Mouse (Mus musculus) embryo, embryonic 10 days (tissue): Measurements from ENCODE around the gene Stub1.

Source experiments
- DNase-seq: peaks from one replicate; pipeline ENCODE4 v3.0.0-alpha.2; 2015; ENCODE audit warnings: low spot score

Stub1 gene

DNA sequence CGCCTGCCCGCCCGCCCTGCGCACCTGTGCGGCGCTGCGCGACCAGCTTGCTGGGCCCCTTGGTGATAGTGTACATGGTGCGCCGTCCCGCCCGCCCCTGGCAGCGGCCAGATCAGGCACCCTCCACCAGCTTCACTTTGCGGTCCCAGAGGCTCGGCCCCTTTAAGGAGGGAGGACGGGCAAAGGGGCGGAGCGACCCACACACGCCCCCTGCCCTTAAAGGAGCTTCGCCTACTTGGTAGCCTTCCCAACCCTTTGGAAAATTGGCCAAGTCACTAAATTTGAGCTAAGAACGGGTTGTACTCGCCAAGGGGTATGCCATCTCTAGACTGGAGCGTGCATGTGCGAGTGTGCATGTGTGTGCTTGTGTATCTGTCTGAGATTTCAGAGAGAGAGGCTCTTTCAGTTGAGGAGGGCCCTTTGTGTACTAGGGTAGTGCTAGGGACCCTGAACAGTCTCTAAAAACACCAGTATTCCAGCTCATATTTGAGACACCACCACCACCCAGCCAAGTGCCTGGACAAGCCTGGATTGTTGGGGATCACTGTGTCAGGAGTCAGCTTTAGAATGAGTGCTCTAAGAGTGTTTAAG, 35.5 kb upstream of the Stub1 start, which contains the start of gene Mcrip2:
Gene Mcrip2 (minus strand): TSS at position 164 of the 591 bp plus-strand sequence.
- peak; percentile 91 for DNase-seq

DNA sequence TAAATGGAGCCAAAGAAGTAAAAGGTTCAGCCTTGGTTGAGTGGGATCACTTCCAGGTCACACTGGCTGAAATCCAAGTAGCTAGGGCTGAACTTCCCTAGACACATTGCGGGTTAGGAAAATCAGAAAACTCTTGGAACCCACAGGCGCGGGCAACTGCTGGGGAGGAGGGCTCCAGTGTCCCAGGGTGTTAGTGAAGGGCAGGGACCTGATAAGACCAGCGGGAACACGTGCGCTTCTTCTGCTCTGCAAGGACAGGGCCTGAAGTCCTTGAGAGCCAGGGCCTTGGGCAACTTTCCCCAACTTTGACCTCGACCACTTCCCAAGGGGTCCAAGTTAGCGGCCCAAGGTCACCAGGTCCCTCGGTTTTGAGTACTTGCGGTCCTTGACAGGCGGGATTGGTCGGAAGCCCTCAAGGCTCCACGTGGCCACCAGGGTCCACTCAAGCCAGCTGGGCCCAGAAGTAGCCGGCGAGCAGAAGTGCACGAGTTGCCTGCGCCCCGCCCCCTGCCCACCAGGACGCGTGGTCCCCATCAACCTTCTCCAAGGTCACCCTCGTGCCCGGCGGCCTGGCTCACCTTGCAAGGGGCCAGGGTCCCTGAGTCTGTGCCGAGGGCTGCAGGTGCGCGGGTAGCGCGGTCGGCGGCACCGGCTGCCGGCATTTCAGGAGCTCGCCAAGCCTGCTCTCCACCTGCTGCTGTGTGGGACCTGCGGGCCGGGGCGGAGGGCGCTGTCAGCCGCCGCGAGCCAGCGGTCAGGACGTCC, 34.8 kb upstream of the Stub1 start:
- peak; percentile 67 for DNase-seq

- DNase-seq: no peak
Measured at GRCm38 (mm10) chr17:25867509-25867835, 34.3 kb upstream of the Stub1 start.

DNA sequence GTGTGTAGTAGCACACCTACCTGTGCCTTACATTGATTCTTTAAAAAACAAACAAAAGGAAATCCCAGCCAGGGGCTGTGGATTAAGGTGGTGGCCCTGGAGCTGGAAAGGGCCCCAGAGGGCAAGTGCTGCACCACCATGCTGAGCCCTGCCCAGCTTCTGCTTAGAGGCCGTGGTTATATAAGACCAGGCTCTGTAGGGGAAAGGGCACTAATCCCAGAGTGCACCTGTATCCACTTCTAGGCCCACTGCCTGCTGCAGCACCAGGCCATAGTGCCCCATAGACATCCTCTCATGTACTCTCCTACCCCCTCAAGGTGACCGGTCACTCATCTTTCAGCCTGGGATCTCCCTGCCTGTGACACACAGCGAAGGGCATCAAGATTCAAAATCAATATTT, 33.0 kb upstream of the Stub1 start:
- DNase-seq: no peak

DNA sequence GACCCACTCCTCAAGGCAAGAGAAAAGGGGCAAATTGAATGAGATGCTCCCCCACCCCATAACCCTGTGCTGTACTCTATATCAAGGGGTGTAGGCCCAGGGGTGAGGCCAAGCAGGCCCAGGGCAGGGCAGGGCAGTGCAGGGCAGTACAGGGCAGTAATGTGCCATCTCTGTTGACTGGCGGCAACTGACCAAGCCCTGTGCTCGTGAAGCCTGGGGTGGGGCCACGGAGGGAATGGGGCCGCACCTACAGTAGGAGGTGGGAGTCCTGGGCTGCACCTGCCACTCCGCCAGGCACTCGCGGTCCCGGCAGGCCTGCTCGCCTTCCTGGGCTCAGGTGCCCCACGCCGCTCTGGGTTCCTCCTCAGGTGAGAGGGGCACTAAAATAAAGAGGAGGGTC, 32.1 kb upstream of the Stub1 start:
- no peak for DNase-seq

- DNase-seq: no peak
Measured at GRCm38 (mm10) chr17:25864311-25864710, 31.1 kb upstream of the Stub1 start.

DNA sequence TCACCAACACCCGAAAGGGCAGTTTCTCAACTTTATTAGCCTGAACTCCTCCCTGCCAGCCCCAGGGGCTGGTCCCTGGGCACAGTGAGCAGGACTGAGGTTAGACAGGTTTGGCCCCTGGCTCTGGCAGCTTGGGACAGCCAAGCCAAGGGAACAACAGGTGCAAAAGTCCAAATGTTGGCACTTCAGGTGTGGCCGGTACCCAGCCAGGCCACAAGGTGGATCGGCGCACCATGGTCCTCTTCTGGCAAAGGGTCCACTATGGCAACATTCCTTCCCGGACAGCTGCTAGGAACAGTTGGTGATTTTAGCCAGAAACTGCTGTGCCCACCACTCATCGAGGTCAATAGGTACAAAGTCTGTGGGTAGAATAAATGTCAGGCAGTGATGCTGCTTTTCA, 30.5 kb upstream of the Stub1 start:
- no peak for DNase-seq

DNA sequence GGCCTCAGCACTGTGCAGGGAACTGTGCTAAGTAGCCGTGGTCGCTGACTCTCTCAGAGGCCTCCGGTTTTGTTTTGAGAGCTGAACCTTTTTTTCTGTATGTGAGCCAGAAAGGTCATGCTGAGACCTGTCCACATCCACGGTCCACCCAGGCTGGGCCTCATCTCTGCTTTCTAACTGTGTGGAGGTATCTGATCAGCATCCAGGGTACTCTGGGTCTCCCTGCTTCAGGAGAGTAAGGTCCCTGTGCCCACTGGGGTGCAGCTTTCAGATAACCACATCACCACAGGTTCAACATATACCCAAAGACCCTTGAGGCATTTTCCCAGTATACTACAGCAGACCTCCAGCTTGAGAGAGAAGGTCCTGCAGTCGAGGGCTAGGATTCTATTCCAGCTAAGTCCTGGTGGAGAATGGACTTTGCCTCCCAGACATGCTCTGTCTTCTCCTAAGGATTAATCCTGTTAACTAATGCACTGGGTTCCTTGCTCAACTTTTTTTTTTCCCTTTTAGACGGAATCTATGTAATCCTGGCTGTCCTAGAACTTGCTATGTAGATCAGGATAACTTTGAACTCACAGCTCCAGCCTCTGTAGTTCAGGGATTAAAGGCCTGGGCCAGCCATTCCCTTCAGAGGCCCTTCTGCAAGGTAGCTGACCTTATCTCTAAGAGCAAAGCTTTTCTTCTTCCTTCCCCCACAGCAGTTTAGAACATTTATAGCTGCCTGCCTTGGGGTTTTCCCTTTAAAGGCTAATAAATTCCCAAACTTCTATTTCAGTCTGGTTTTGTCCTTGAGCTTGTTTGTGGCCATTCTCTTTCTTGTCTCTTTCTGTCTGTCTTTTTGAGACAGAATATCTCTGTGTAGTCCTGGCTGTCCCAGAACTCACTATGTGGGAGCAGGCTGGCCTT, 28.8 kb upstream of the Stub1 start:
- no peak for DNase-seq

DNA sequence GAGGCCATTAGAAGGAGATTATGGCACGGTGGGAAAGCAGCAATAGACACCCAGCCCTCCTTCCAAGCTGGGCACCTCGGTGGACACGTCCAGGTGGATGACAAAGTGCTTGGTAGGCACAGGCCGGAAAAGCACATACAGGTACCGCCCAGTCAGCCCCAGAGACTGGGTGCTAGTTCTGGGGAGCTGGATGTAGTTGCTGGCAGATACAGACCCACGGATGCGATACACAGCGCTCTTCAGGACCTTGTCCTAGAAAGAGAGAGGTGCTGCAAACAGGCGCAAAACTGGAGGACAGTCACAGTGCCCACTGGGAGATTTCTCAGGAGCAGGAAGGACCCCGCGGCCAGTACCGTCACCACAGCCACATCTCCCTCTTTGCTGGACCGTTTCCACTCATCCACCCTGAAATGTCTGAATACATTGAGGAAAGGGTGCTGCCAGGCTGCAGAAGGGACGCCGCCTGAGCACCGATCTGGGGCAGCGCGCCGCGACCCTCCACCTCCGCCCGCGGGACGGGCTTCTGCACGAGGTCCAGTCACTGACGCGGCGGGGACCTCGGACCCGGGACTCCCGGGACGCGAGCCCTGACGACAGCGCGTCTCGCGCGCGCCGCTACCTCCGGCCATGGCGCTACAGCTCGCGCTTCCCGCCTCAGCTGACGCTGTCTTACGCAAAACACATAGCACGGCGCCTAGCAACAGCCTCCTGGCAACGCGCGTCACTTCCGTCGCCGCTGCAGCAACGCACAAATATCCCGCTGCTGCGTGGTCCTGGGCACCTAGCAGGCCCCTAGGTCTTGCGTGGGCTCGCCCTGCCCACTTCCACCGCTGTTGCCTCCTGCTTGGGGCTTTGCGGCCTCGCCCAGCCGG, 27.9 kb upstream of the Stub1 start, which contains the start of gene Wdr90:
Gene Wdr90 (minus strand): TSS at position 670 of the 872 bp plus-strand sequence.
- DNase-seq: peak; percentile 99

- DNase-seq: no peak
Measured at GRCm38 (mm10) chr17:25860229-25860628, 27.0 kb upstream of the Stub1 start.

GRCm38 (mm10) chr17:25844396-25844901, 11.2 kb upstream of the Stub1 start, which contains the start of gene Rhot2:
Gene Rhot2, minus strand, starts transcription at chr17:25844851.
- peak; percentile 97 for DNase-seq

- no peak for DNase-seq
Measured at GRCm38 (mm10) chr17:25843636-25844395, 10.6 kb upstream of the Stub1 start.

DNA sequence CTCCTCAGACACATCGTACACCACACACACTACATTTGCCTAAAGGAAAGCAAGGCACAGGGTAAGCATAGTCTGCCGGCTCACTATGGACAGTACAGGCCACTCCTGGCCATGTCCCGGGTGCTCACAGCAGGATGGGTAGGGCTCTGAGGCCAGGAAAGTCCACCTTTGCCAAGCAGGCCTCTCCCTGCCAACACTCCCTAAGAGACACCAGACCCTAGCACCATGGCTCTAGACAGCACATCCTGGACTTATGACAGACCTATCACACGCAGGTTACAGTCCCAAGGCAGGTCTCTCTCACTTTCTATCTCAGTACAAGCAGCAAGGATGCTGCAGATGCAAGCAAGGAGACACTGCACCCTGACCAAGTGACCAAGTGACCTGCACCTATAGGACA, 9.9 kb upstream of the Stub1 start:
- no peak for DNase-seq

GRCm38 (mm10) chr17:25842509-25842908, 9.3 kb upstream of the Stub1 start:
- DNase-seq: no peak

GRCm38 (mm10) chr17:25841117-25841880, 8.1 kb upstream of the Stub1 start, which contains the start of gene Gm20683:
Gene Gm20683, minus strand, starts transcription at chr17:25841763.
- no peak for DNase-seq

- no peak for DNase-seq
Measured at GRCm38 (mm10) chr17:25840519-25840918, 7.3 kb upstream of the Stub1 start.

GRCm38 (mm10) chr17:25839455-25840235, 6.4 kb upstream of the Stub1 start:
- no peak for DNase-seq

DNA sequence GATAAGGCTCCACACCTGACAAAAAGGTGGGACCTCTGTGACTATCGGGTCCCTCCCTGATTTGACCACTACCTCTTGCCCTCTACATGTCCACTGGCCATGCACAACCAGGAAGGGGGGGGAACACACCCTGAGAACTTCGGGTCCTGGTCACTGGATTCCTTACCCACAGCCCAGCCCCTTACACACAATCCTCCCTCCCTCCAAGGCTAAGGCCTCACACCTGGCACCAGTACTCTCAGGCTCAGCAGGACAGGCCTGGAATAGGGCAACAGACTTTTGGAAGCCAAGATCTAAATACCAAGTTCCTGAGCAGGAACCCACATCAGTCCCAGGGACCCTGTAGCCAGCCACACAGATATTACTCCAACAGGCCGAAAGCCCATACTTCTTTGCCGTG, 5.7 kb upstream of the Stub1 start:
- no peak for DNase-seq

DNA sequence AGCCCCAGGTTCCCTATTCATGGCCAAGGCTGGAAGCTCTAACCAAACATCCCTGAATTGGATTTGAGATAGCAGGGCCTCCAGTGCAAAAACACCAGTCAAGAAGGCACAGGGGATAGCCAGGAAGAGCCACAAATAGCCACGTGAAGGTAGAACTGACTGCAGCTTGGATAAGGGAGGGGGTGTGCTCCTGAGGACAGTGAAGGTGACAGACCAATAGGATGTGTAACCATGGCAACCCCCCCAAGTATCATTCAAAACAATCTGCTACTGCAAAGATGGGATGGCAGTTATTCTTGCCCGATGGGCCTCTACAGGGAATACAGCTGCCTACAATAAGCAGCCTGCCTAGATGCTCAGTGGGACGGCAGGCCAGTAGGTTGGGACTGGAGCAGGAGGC, 4.3 kb upstream of the Stub1 start:
- no peak for DNase-seq
